Mouse (Mus musculus): ENCODE measurements around the gene Wnt5b.

The Wnt5b gene

DNA sequence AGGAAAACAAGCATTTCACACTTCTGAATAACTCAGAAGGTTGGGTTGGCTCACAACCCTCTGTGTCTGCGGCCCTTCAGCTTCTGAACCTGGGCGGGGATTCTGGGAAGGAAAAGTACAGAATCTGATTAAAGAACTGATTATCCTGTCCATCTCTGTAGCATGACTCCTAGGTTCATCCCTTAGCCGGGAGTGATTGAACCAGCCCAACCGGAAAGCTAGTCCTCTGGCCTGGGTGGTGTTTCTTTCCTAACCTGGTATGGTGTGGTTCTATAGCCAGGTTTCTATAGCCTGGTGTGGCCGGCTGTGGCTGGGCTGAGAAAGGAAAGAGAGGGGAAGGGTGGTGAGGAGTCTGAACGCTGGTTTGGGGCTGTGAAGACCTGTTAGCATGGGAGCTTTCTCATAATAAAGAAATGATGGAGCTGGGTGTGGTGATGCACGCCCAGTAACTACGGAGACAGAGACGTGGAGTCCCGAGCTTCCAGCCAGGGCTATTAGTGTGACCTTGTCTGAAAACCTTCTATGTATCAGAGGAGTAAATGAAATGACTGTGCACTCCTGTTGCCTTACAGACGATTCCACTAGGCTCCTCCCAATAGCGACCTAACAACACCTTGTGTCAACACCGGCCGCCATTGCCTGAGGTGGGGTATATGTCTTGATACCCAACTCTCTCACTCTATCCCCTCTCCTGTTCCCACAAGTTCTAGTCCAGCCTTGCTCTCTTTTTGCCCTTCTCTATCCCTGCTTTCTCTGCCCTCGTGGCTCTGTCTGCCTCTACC, 129.7 kb downstream of the Wnt5b start:
- no peak for DNase-seq

DNA sequence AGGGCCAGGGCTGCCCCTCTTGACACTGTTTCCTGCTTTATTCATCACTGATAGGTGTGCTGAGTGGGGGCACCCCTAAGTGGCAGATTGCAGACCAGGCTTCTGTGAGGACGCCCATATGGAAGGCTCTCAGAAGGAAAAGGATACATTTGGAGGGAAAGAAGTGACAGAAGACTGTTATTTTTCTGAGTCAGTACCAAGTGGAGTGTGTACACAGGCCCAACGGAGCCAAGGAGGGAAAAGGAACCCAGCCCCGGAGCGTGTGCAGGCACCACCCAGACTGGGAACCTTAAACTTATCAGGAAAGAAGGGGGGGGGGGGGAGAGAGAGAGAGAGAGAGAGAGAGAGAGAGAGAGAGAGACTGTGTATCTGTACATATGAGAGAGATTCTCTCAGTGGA, 131.6 kb downstream of the Wnt5b start:
- DNase-seq, result no peak

- DNase-seq, result no peak
Measured at GRCm38 (mm10) chr6:119411511-119411910, 132.6 kb downstream of the Wnt5b start.

DNA sequence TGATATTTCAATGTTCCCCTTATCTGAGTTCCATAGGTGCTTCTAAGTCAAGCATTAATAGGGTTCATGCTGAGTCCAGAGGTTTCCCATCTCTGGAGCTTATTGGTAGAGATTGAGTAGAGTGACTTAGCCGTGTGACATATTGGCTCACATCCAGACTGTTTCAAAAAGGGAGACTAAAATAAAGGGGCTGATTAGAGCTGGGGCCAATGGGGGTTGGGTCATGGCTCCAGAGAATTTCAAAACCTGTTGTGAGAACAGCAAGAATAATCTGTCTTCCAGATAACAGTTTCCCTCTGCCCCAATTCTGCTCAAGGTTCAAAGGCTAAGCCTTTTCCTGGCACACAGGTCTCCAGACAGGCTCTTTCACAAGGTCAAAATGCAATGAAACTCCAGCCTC, 134.4 kb downstream of the Wnt5b start:
- DNase-seq, result no peak

- DNase-seq, result no peak
Measured at GRCm38 (mm10) chr6:119408582-119408981, 135.6 kb downstream of the Wnt5b start.

- DNase-seq, result no peak
Measured at GRCm38 (mm10) chr6:119407818-119408217, 136.3 kb downstream of the Wnt5b start.

- no peak for DNase-seq
Measured at GRCm38 (mm10) chr6:119406528-119406927, 137.6 kb downstream of the Wnt5b start.

DNA sequence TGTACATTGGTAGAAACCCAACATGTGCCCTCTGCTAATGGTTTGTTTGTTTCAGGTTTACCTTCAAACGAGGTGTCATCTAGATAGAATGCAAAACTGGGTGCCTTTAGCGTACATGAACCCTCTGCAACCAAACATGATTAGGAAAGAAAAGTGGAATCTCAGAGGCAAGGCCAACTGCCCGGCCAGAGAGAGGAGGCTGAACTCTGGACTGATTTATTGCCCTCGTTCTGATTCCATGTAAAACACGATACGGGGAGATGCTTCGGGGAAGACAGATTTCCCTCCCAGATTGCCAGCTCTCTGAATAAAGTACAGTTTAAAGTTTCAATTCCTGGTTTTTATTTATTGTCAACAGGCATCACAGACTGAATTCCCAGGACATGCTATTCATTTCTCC, 138.8 kb downstream of the Wnt5b start:
- no peak for DNase-seq

DNA sequence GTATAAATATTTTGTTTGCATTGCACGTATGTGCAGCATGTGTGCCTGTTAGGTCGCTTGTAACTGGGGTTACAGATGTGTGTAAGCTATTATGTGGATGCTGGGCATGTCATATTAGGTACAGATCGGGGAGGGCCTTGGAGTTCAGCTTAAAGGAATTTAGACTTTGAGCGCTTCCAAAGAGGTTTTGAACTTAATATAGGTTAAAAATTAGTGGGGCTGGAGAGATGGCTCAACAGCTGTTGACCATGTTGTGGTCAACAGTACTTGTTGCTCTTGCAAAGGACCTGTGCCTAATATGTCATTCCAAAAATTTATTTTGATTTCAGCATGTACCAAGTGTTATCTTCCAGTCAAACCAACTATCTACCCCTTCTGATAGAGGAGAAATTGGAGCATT, 139.3 kb downstream of the Wnt5b start:
- DNase-seq, result no peak

DNA sequence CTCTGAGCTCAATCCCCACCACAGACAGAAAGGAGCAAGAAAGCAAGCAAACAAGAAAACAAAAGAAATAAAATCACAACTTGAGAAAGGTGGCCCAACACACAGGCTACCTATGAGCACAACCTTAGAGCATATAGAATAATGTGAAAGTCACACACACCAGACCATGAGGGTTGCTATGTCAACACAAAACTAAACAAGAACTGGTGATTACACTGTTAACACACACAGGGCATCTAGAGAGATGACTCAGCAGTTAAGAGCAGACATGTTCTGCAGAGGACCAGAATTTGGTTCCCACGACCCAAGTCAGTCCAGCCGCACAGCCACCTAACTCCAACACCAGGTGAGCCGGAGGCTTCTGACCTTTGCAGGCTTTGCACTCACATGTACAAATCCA, 141.2 kb downstream of the Wnt5b start:
- DNase-seq, result no peak

- no peak for DNase-seq
Measured at GRCm38 (mm10) chr6:119401545-119402304, 142.4 kb downstream of the Wnt5b start.

- DNase-seq, result no peak
Measured at GRCm38 (mm10) chr6:119400649-119401048, 143.5 kb downstream of the Wnt5b start.

DNA sequence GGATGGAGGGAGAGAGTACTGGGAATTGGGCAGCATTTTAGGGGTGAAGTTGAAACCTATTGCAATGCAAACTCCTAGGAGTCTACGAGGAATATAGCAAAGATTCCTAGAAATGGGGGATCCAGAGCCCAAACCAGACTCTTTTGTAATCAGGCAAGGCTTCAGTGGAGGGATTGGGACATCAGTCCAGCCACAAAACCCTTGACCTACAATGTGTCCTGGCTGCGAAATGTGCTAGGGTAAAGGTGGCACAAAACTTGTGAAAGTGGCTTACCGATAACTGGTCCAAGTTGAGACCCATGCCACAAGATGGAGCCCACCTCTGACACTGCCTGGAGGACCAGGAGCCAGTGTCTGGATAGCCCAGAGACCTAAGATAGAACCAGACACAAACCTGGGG, 144.8 kb downstream of the Wnt5b start:
- DNase-seq, result no peak

- DNase-seq, result no peak
Measured at GRCm38 (mm10) chr6:119396309-119396634, 147.9 kb downstream of the Wnt5b start.

DNA sequence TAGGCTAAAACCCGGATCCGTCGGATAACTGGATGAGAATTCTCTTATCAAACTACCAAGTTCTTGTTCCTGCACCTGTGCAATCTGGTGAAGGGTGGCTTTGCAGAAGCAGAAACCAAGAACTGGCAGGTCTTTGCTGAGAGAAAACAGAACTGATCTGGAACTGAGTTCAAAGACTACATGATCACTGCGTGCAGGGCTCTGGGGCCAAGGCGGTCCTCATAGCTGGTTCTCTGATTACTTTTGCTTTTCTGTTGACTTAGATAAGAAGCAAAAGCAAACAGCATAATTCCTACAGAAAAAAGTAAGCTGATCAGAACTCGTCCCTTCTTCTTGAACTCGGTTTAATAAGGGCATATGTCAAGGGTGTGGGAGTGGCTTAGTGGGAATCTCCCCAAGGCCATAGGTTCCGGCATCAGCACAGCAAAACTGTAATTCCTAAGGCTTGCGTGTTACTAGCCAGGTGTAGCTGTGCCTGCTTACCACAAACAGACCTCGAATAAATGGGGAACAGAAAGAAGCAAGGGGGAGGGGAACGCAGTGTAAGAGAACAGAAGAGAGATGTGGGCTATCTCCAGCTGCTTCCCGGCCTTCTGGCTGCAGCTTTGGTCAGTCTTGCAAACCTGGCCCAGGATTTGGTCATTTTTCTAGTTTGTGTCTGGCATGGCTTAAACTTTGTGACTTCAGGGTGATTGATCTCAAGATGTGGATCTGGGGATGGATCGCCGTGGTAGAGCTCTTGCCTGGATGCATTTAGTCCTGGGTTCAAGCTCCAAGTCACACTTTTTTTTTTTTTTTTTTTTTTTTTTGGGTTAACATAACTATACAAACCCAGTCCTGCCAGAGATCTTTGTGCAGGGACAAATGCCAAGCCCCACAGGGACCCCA, 148.5 kb downstream of the Wnt5b start:
- DNase-seq, result no peak

DNA sequence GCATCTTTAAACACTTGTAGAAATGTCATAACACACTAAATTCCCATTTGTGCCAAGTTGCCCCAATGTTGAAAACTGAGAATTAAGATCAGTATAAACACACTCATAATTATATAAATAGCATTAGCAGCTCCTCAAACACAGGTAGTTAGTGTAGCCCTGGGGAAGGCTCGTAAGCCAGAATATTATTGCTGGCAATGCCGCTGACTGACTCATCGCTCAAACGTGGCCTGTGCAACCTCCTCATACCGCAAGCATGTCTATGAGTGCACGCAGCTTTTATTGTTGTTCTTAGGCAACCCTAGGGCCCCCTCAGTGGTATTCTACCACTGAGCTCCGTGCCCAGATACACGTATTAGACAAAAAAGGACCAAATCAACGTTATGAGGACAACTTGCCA, 151.3 kb downstream of the Wnt5b start:
- no peak for DNase-seq

GRCm38 (mm10) chr6:119390728-119391127, 153.4 kb downstream of the Wnt5b start:
- no peak for DNase-seq

GRCm38 (mm10) chr6:119389089-119389488, 155.1 kb downstream of the Wnt5b start:
- no peak for DNase-seq

DNA sequence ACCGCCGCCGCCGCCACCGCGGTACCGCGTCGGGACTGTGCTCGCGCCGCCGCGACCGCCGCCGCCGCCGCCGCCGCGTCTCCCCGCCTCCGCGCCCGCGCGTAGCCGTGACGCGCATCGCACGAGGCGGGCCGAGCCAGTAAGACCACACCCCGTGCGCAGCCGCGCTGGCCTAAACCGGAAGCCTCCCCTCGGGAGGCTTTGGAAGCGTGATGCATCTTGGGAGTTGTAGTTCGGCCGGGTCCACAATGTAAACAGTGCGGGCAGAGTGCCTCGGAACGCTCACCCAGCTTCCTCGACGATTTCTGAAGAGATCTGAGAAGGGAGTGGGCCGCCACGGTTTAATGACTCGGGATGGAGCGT, 155.5 kb downstream of the Wnt5b start:
- peak; percentile 98 for DNase-seq

DNA sequence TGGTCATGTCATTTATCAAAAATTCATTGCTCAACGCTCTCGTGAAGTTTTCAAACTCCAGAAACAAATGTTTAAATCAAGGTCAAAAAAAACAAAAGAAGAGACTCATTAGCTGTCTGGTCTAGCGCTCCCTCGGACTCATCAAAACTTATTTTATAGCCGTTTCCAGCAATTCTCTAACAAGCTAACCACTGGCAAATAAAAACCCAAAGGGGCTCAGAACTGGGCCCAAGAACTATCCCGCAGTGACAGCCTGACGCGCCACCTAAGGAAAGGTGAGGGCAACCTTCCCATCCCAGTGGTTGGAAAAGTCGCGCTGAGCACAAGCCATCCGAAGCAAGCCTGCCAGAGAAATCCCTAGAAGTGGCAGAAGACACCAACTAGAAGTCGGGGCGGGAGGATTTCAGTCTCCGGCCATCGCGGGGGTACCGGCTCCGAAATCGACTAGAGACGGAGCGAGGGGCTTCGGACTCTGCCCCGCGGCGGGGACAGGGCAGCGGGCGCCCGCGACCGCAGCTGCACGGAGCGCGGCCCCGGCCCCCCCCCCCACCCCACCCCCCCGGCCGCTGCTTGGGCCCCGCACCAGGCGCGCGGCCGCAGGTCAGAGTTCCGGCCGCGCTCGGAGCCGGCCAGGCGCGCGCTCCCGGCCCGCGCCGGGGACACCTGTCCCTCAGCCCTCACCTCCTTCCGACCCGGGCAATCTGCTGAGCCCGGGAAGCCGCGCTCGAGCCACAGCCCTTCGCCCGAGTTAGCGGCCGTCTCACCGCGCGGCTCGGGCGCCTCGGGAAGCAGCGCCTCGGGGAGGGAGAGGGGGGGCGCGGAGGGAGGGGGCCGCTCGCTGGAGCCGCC, 156.1 kb downstream of the Wnt5b start:
- DNase-seq, result no peak

GRCm38 (mm10) chr6:119386821-119387220, 157.3 kb downstream of the Wnt5b start:
- no peak for DNase-seq

GRCm38 (mm10) chr6:119386421-119386820, 157.7 kb downstream of the Wnt5b start:
- no peak for DNase-seq

GRCm38 (mm10) chr6:119385668-119386067, 158.5 kb downstream of the Wnt5b start:
- DNase-seq, result no peak

Measured in retina, postnatal 1 day (tissue).